Mouse (Mus musculus) urinary bladder, postnatal 36 days (tissue): Measurements from ENCODE around the gene Smndc1.
"Not testable (repeated sequence)": the region's sequence is repeated elsewhere in the genome, so short reads cannot be mapped to it uniquely, and the experiment has no call there.

Experiments used
- DNase-seq, 2 experiments: peaks; one replicate each; pipeline ENCODE4 v3.0.0; 2022; ENCODE audit warnings: low spot score in 2 of 2, mixed read lengths in 1 of 2

The Smndc1 gene

DNA sequence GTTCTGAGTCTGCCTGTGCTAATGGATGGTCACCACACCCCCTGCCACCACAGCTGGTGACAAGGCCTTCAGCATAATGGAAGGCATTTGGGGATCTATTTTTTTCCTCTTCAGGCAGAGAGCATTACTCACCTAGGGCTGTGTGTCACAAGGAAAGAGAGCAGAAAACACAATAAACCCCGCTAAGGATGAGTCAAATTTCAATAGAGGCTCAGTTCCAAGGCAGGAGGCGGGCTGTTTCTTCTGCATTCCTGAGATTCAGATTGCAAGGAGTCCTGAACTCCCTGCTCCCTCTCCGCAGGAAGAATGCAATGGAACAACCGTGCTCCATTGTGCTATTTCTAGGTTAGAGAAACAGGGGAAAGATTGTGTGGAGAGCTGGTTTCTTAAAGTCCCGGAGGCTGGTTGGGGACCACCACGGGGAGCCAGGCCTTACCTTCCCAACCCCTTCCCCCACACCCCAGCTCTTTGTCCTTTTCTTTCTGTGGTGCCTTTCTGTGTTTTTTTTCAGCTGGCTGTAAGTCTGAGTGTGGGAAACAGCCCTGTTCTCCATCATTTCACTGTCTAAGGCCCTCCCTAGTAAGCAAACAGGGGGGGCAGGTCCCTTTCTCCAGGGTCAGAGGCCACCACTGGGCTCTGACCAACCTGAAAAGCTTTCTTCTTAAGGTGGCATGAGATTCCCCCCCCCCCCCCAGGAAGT, 21.9 kb upstream of the Smndc1 start:
- no peak for DNase-seq

DNA sequence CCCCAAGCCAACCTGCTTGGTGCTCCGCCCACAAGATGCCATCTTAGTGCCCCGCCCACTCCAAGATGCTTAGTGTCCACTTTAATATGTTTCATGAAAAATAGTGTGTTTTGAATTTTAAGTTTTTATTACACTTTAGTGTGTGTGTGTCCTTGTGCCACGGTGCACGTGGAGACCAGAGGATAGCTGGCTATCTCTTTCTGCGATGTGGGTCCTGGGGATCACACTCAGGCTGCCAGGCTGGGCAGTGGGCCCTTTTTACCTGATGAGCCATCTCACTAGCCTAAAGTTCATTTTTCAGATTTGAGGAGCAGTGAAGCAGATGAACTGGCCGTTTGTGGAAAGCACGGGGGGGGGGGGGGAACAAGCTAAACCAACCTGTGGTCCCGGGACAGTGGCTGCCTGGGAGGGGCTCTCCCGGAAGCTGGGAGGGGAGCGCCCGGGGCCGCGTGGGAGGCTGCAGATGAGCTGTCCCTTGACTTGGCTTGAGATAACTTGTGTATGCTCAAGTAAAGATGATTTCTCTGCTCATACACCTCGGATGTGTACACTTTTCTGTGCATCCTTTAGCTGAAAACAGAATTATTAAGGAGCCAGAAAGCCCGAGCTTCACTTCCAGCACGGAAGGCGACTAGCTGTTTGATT, 19.4 kb upstream of the Smndc1 start:
- DNase-seq = no peak

DNA sequence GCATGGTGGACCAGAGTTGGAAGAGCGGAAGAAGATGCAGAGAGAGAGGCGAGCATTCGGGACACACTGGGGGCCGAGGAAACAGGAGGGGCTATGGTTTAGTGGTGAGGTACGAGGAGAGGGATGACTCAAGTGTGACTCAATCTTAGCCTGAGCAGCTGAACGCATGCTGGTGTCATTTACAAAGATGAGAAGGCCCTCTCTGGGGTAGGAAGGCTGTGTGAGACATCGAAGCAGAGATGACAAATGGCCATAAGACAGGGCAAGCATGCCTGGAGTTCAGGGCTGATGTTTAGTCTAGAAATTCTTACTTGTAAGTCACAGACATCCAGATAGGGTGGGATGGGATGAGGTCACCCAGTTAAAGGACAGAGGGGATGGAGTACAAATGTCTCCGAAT, 18.0 kb upstream of the Smndc1 start:
- no peak for DNase-seq

DNA sequence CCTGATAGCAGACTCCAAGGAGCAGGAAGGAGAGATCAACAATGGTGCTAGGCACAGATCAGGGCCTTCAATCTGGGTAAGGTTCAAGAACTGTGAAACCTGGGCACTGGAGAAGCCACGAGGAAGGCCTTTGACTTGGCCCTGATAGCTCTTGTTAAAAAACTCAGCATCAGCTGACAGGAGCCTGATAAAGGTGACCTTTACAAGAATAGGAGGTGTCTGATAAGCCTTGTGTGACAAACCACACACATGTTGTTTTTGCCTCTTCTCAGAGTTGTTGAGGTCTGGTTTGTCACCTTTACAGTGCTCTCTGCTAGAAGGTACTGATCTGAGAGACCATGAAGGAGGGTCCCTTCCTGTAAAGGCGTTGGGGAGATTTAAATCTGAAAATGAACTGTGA, 17.0 kb upstream of the Smndc1 start:
- no peak for DNase-seq

DNA sequence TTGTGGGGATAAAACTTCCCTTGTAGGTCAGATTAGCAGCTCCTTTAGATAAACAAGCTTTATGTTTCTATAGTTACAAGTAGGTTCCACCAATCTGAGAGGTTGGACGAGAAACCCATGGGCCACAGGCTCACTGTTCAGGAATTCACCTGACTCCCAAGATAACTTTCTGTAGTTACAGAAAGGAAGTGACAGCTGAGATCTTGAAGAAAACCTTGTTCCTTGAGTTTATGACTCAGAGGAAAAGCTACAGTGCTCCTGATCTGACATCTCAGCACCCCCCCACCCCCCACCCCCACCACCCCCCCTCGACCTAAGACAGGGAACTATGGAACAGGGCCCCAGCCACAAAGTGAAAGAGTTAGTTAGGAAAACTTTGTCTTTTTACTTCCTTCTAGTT, 15.4 kb upstream of the Smndc1 start:
- no peak for DNase-seq

DNA sequence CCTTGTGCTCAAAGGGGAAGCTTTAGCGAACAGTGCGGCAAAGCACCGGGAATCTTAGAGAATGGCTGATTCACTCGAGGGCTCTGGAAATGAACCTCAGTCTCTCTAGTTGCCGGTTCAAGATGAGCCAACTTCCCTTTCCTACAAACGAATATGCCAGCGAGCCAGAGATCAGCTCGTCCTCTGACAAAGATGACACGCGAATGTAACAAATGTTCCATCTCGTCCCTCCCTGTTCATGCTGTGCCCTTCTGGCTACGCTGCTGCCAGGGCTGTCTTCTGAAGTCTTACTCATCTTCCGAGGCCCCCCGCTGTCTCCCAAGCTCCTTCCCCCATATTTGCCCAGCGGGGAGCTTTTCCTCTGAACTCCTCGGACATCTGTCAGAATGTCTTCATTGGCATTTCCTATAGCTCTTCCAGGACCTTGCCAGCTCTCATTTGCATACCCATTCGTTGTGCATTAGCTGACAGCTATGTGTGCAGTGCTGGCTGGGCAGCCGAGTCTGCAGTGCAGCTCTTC, 14.5 kb upstream of the Smndc1 start:
- DNase-seq = no peak

DNA sequence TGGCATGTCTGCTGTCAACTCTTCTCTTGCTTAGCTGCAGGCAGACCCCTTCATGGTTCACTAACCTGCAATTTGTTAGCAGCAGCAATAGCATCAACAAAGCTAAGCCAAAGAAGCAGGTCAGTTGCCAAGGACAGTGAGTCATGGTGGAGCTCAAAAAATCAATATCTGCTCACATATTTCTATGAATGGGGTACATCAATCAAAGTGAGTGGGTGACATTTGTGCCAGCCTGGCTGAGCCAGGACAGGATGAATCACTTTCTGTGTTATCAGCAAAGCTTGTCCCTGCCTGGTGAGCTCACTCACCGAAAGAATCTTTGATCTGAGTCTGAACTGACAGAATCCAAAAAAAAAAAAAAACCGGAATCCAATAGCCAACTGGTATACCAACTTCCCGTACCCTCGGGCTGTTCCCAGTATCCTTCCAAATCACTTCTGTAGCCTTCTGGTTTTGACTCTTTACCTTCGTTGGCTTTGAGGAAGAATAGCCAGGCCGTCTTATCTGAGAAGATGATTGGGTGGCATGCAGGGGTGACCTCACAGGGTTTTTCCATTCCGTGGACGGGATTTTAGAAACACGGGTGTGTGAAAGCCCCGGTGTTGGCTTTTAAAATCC, 13.9 kb upstream of the Smndc1 start:
- DNase-seq = no peak

DNA sequence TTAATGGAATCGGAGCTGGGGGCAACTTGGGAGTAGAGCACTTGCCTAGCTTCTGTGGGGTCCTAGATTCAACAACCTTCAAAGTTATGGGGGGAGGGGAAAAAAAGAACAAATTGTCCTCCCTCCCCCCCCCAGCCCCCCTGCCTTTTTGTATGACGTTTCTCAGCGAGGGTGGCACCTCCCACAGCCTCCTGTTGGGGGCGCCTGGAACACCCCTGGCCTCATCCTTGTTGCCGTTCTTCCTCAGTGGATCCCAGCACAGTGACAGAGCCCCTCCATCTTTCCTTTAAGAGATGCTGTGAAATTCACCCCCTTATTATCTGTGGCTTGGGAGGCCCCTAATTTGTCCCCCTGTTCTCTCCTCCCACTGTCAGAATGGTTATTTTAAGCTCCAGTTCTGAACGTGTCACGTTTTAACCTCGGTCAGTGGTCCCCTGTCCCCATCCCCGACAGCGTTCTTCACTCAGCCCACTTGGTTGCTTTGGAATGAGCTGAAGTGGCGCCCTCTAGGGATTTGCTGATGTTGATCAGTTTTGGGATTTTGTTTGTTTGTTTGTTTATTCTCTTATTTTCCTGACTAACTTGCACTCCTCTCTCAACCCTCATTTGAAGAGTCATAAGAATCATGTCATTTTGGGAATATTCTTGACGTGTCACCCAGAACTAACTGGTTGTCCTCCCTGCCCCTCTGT, 12.5 kb upstream of the Smndc1 start:
- no peak for DNase-seq

DNA sequence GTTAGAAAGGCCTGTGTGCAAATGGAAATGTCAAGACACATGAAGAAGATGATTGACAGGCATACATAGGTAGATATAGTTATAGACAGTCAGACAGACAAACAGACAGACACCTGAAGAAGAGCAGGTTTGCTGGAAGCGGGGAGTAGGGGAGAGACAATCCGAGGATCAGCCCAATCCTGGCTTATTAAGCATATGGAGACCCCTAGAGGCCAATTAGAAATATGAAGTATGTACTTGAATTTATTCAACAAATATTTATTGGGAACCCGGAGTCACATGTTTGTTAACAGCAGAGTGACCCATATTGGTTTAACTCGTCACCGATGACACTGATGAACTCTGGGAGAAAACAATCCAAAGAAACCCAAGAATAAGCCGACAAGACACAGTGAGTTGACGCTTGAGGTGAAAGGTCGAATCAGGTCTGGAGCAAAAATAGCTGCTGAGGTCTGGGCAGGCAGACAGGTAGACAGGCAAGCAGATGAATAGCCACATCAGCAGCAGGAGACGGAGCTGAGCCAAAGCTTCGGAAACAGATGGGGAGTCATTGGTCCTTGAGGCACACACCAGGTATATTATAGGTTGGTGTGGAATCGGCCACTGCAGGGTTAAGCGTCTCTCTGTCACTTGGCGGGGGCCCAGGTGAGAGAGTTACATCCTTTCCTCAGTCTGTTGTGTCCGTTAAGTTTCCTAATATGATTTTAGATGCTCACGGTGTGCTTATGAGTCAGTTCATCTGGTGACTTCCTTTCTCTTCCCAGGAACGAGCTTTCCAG, 10.1 kb upstream of the Smndc1 start:
- no peak for DNase-seq

DNA sequence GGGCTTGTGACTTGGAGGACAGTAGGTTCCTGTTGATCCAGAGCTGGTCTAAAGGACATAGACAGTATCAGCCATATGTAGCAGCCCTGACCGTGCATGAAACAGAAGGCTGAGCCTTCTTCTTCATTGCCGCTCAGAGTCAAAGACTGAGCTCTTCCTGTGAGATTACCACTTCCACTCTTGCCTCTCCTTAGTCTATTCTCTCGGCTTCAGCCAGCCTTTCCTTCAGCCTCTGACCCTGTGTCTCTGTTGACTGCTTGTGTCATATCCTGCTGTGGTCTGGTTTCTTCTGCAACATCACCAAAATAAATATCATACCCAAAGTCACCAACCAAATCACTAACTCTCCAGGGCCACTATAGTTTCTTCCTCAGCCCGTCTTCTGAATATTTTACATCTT, 8.8 kb upstream of the Smndc1 start:
- no peak for DNase-seq

DNA sequence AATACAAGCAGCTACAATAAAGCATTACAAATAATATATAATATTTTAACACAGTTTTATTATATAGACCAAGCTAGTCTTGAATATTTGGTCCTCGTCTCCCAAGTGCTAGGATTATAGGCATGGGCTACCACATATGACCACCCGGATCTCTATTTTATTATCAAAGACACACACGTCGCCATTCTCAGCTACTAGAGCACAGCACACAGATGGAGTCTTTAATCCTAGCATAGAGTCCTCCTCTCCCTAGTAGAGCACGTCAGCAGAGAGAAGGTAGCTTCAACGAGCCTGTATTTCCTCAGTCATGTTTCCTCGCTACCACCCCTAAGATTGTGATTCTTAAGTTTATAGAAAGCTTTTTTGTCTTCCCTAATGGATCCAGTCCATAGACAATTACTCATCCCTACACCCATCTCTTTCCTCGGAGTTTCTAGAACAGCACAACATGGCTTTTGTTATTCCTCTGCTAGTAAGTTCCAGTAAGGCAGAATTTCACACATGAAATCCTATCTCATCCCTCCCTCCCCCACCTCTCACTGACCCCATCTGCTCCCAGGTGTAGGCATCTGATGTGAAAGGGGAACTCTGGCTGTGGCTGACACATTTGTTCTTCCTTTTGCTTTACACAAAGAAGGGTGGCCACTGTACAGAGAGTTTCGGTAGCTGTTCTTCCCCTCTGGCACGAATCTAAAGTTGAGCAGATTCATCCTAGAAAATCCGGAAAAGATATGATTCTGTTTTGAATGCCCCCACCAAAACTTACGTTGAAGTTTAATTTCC, 7.3 kb upstream of the Smndc1 start:
- no peak for DNase-seq

DNA sequence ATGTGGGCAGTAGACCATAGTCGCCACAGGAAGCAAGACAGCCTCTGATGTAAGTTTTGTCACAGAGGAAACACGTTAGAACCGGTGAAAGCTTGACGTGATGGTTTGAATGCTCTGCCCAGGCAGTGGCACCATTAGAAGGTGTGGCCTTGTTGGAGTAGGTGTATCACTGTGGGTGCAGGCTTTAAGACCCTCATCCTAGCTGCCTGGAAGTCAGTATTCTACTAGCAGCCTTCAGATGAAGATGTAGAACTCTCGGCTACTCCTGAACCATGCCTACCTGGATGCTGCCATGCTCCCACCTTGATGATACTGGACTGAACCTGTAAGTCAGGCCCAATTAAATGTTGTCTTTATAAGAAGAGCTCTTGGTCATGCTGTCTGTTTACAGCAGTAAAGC, 5.4 kb upstream of the Smndc1 start:
- not testable (repeated sequence) for DNase-seq

DNA sequence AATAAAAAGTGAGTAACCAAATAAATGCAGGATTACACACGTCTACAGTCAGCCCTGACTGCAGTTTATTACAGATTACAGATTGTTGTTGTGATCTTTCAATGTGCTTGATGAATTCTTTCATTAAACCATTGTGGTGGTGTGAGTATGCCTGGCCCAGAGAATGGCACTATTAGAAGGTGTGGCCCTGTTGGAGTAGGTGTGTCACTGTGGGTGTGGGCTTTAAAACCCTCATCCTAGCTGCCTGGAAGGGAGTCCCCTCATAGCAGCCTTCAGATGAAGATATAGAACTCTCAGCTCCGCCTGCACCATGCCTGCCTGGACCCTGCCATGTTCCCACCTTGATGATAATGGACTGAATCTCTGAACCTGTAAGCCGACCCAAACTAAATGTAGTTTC, 4.6 kb upstream of the Smndc1 start:
- DNase-seq = not testable (repeated sequence)

DNA sequence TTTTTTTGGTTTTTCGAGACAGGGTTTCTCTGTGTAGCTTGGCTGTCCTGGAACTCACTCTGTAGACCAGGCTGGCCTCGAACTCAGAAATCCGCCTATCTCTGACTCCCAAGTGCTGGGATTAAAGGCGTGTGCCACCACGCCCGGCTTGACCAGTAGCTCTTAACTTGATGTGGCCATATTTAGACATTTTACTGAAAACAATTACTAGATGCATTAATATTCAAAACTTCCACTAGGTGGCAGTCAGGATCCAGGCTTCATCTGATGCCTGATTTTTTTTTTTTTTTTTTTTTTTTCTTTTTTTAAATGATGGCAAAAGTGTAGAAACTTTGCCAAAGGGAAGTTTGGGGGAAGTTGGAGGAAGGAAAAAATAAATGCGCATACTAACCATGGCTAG, 4.2 kb upstream of the Smndc1 start:
- DNase-seq = peak in 1 of 2 experiments; percentile 25

DNA sequence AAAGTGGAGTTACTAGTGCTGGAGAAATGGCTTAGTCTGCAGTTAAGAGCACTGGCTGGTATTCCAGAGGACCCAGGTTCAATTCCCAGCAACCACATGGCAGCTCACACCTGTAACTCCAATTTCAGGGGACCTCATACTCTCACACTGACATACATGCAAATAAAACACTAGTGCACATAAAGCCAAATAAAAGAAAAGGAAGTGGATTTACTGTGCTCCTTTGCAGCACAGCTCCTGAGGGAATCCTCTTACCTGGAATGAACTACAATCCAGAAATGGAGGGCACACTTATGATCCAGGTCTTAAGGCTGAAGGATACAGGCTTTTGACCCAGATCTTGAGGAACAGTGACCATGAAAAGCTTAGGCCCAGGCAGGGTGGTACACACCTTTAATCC, 3.3 kb upstream of the Smndc1 start:
- no peak for DNase-seq

DNA sequence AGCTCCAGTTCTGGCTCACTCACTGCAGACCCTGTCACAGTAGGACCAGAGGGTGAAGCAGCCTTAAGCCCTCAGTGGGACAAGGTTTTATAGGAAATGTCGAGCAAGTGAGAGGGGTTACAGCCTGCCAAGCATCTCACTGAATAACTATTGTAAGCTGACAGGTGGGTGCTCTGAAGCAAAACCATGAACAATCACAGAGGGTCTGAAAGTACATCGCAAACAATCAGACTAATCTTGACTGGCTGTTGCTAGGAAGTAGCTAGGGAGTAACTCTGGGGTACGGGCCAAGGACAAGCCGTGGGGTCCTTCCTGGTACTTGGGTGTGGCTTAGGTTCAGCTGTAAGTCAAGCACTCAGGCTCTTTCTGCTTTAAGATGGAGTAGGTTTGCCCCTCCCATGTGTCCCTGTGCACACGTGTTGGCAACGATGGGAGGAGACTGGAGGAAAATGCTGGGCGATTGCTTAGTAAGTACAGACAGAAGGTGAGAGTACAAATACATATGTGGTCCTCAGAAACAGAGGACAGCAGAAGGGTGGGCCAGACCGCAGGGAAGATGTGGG, 2.5 kb upstream of the Smndc1 start:
- no peak for DNase-seq

DNA sequence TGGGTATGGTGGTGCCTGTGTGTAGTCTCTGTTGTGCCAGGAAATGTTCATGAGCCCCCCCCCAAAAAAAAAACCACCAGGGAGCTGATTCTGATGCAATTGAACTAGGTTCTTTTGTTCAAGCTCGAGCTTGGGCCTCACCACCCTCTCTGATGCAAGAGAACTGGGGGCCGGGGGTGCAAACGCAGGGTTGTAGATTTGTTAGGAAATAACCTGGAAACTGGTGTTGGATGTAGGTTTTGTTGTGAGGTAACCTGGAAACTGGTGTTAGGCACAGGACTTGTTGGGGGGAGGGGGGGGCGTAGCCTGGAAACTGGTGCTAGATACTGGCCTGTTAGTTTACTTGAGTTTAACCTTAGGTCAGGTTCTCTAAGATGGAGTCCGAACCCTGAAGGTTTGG, 1.4 kb upstream of the Smndc1 start:
- no peak for DNase-seq

DNA sequence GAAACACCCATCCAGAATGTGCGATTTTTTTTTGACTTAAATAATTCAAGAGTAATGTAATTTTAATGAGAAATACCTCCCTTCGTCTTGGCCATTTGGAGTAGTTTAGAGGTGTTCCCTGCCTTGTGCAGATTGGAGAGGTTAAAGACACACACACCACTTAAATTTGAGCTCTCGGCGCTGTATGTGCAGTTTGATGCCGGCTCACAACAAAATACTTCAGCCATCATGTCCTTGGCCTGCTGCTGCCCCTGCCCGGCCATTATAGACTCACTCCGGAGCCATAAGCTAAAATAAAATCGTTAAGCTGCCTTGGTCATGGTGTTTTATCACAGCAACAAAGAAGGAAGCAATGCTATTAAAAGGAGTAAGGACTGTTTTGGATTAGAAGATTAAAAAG, 1.0 kb upstream of the Smndc1 start:
- DNase-seq = no peak

DNA sequence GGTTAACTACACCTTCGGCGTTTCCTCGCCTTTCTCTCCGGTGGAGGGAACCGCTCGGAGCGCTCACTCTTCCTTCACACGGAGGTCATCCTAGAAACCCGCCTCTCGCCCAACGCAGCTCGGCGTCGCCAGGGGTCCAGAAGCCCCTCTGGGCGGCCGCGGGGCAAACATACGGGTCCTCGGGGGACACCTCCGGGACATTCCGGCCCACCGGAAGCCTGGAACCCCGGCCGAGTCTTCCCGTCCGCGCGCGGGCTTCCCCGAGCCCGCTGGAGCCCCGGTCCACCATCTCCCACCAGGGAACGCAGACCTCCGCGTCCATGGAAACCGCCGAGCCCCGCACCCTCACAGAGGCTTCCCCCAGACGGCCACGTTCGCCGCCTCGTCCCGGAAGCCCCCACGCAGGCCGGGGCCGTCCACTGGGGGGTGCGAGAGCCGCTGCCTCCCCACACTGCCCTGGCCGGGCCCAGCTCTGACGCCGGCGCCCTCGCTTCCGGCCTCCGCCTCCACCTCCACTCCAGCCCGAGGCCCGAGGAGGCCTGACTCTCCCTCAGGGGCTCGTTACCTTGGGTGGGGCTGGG, 437 bp downstream of the Smndc1 start:
- DNase-seq = no peak

DNA sequence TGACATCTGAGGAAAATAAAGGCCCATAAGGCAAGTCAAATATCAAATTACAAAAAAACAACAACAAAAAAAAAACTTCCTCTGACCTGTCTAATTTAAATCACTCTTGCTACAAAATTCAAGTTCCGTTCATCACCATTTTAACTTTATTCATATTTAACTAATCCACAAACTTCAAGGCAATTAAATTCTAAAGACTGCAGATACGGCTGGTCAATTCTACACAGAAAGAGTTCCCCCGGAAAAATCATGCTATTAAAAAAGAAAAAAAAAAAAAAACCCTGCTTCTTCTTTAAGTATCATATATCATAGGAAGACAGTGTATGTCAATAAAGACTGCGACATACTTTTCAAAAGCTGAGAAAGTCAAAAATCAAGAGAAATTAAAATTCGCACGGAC, 961 bp downstream of the Smndc1 start:
- no peak for DNase-seq
